25 mouse cellular contexts compared by ENCODE assay signal in the genomic region with DNA sequence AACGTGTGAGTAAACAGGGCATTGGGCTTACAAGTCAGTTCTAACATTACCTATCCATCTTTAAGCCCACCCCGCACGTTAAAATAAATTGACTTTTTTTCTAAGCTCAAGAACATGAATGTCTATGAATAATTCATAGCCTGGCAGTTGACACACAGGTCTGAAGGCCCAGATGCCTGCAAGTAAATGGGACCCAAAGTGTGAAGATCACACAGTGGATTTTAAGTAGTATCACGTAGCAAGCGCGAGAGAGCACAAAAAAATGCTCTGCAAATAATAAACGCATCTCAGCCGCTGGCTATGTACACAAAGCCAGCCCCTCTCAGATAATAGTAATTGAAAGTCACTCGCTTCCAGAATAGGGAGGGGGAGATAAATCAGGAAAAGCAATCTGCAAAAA.
DNase-seq lines count a peak whose midpoint lies in the region; ATAC-seq and TF ChIP-seq lines count a peak whose summit lies in the region.
"Had no signal": no experiment of that assay in that cellular context is flagged by ENCODE, and none has a peak within 500 bp of the region (broad histone marks: within the 10 kb centered on the region; RNA-seq: fewer than 3 reads in every experiment).

No protein-coding gene starts in this region.

- intact Hi-C loops in heart, postnatal 14 days (cut with DNase I) = loop anchor here (5.0 kb wide), 3 partner anchors 217 to 782 kb away; partner anchors contain the start of gene Fut8
- intact Hi-C loops in gastrocnemius, adult 2 months (cut with DNase I) = loop anchor here (10.0 kb wide), 2 partner anchors 219 to 779 kb away; no protein-coding TSS in a partner anchor

- no peak overlapping the region for H3K9ac ChIP-seq in forebrain, embryonic 12.5 days
- H3K9ac ChIP-seq in forebrain, embryonic 16.5 days (replicated peaks; ENCODE audit: low read depth, low read length) = no peak overlapping the region
- H3K9ac ChIP-seq in midbrain, embryonic 11.5 days (ENCODE audit: low read length) = no peak overlapping the region
- H3K9ac ChIP-seq: embryonic facial prominence, embryonic 12.5 days; embryonic facial prominence, embryonic 15.5 days; forebrain, postnatal 0 days; hindbrain, embryonic 12.5 days; intestine, embryonic 15.5 days had no signal

- no peak overlapping the region for H3K4me3 ChIP-seq in forebrain, embryonic 12.5 days (replicated peaks)
- H3K4me3 ChIP-seq in forebrain, embryonic 16.5 days (replicated peaks; ENCODE audit: low read length) = no peak overlapping the region
- no peak overlapping the region for H3K4me3 ChIP-seq in midbrain, embryonic 11.5 days (ENCODE audit: low read depth, low read length)
- no peak overlapping the region for H3K4me3 ChIP-seq in midbrain, embryonic 10.5 days
- no peak overlapping the region for H3K4me3 ChIP-seq in gastrocnemius, adult 2 months
- H3K4me3 ChIP-seq: embryonic facial prominence, embryonic 12.5 days; embryonic facial prominence, embryonic 15.5 days; heart, adult 2 months; hindbrain, embryonic 12.5 days; intestine, embryonic 15.5 days had no signal

- H3K36me3 ChIP-seq in forebrain, embryonic 12.5 days (replicated peaks) = no peaks in the 10 kb centered on the region
- H3K36me3 ChIP-seq in forebrain, embryonic 16.5 days (ENCODE audit: control insufficient read depth, insufficient read depth) = no peaks in the 10 kb centered on the region
- H3K36me3 ChIP-seq in midbrain, embryonic 11.5 days (ENCODE audit: control insufficient read depth, insufficient read depth, low read length) = no peaks in the 10 kb centered on the region
- no peaks in the 10 kb centered on the region for H3K36me3 ChIP-seq in midbrain, embryonic 10.5 days
- H3K36me3 ChIP-seq: embryonic facial prominence, embryonic 12.5 days; embryonic facial prominence, embryonic 15.5 days; hindbrain, embryonic 12.5 days; intestine, embryonic 15.5 days had no signal

- ATAC-seq in forebrain, embryonic 12.5 days (ENCODE audit: low FRiP score) = 0 out of 2 replicates have a peak, but pooled peaks have one; percentile 27
- ATAC-seq in forebrain, embryonic 16.5 days = no peak
- peak; percentile 33; the same call in 1 of the 2 replicates for ATAC-seq in midbrain, embryonic 11.5 days (ENCODE audit: low FRiP score)
- ATAC-seq: forebrain, postnatal 0 days; hindbrain, embryonic 16.5 days; intestine, embryonic 15.5 days had no signal

- TF ChIP-seq POLR2A in brain, embryonic 14.5 days (IDR thresholded peaks at IDR 0.05; ENCODE audit: borderline replicate concordance, extremely low read depth, insufficient read depth, insufficient read length, poor library complexity, severe bottlenecking) = no peak

- peak; percentile 46 for DNase-seq in heart, adult 11 months
- DNase-seq in heart, postnatal 14 days = no peak
- DNase-seq in midbrain, embryonic 11.5 days (ENCODE audit: low spot score, missing footprints) = peak; percentile 57
- DNase-seq in midbrain, embryonic 10.5 days (ENCODE audit: low spot score) = no peak
- peak; percentile 76 for DNase-seq in brain, embryonic 14.5 days (ENCODE audit: low read depth)
- no peak for DNase-seq in gastrocnemius, adult 2 months
- DNase-seq: adrenal gland, postnatal 10 days; adrenal gland, postnatal 36 days; cerebellum, adult 11 months; cerebellum, adult 2 months; cerebellum, adult 9-11 months; cerebellum, postnatal 25 days; forebrain, postnatal 0 days; gastrocnemius, postnatal 25 days; heart, adult 2 months; heart, postnatal 36 days; kidney, adult 11 months had no signal

- H3K27ac ChIP-seq in forebrain, embryonic 12.5 days = no peak overlapping the region
- no peak overlapping the region for H3K27ac ChIP-seq in forebrain, embryonic 16.5 days (ENCODE audit: low read length)
- no peak overlapping the region for H3K27ac ChIP-seq in midbrain, embryonic 11.5 days (ENCODE audit: low read depth, low read length)
- H3K27ac ChIP-seq in midbrain, embryonic 10.5 days (replicated peaks) = no peak overlapping the region
- H3K27ac ChIP-seq in gastrocnemius, adult 2 months = no peak overlapping the region
- H3K27ac ChIP-seq: embryonic facial prominence, embryonic 12.5 days; embryonic facial prominence, embryonic 15.5 days; heart, adult 2 months; hindbrain, embryonic 12.5 days; intestine, embryonic 15.5 days had no signal

- TF ChIP-seq CTCF in brain, embryonic 14.5 days (IDR thresholded peaks at IDR 0.05; ENCODE audit: borderline replicate concordance, extremely low read depth, insufficient read depth, insufficient read length) = no peak
- TF ChIP-seq CTCF in gastrocnemius, adult 2 months (IDR thresholded peaks at IDR 0.05) = no peak

- H3K4me2 ChIP-seq in forebrain, embryonic 12.5 days = no peak overlapping the region
- H3K4me2 ChIP-seq in forebrain, embryonic 16.5 days (ENCODE audit: low read length) = no peak overlapping the region
- H3K4me2 ChIP-seq in midbrain, embryonic 11.5 days = no peak overlapping the region
- H3K4me2 ChIP-seq: embryonic facial prominence, embryonic 12.5 days; embryonic facial prominence, embryonic 15.5 days; heart, embryonic 11.5 days; hindbrain, embryonic 12.5 days; intestine, embryonic 15.5 days had no signal

- WGBS in forebrain, embryonic 12.5 days = 57% methylated on average over 9 of the region's 9 CpGs
- 41% methylated on average over 9 of the region's 9 CpGs for WGBS in forebrain, embryonic 16.5 days
- WGBS in midbrain, embryonic 11.5 days = 64% methylated on average over 9 of the region's 9 CpGs
- 71% methylated on average over 9 of the region's 9 CpGs for WGBS in midbrain, embryonic 10.5 days

- H3K9me3 ChIP-seq in forebrain, embryonic 12.5 days = no peaks in the 10 kb centered on the region
- H3K9me3 ChIP-seq in forebrain, embryonic 16.5 days (ENCODE audit: control insufficient read depth, low read length) = no peaks in the 10 kb centered on the region
- no peaks in the 10 kb centered on the region for H3K9me3 ChIP-seq in midbrain, embryonic 11.5 days (ENCODE audit: control insufficient read depth, low read length)
- H3K9me3 ChIP-seq in midbrain, embryonic 10.5 days (replicated peaks) = no peaks in the 10 kb centered on the region
- H3K9me3 ChIP-seq: embryonic facial prominence, embryonic 12.5 days; embryonic facial prominence, embryonic 15.5 days; hindbrain, embryonic 12.5 days; intestine, embryonic 15.5 days had no signal

- peaks cover 16% of the 10 kb centered on the region for H3K4me1 ChIP-seq in forebrain, embryonic 12.5 days
- no peaks in the 10 kb centered on the region for H3K4me1 ChIP-seq in forebrain, embryonic 16.5 days (replicated peaks; ENCODE audit: control insufficient read depth, insufficient read depth, low read length)
- peaks cover 11% of the 10 kb centered on the region for H3K4me1 ChIP-seq in midbrain, embryonic 11.5 days (ENCODE audit: control insufficient read depth, insufficient read depth, low read length)
- H3K4me1 ChIP-seq in midbrain, embryonic 10.5 days = peaks cover 44% of the 10 kb centered on the region
- H3K4me1 ChIP-seq: embryonic facial prominence, embryonic 12.5 days; embryonic facial prominence, embryonic 15.5 days; intestine, embryonic 15.5 days had no signal

- 0 out of 2 replicates have a peak, but pooled peaks cover 9% of the 10 kb centered on the region for H3K27me3 ChIP-seq in forebrain, embryonic 12.5 days
- no peaks in the 10 kb centered on the region for H3K27me3 ChIP-seq in forebrain, embryonic 16.5 days (replicated peaks; ENCODE audit: control insufficient read depth, insufficient read depth, low read length)
- no peaks in the 10 kb centered on the region for H3K27me3 ChIP-seq in midbrain, embryonic 11.5 days (ENCODE audit: control insufficient read depth, insufficient read depth, low read length)
- H3K27me3 ChIP-seq in midbrain, embryonic 10.5 days (ENCODE audit: low read depth, poor library complexity, severe bottlenecking) = peaks cover 19% of the 10 kb centered on the region; the same call in 1 of the 2 replicates
- H3K27me3 ChIP-seq: embryonic facial prominence, embryonic 12.5 days; embryonic facial prominence, embryonic 15.5 days; hindbrain, embryonic 12.5 days; intestine, embryonic 15.5 days had no signal

Comparison
In these comparisons a context has a peak if more than half of its experiments do, and no peak if none do; other contexts are left out.
1. DNase-seq: peak in heart, adult 11 months (single experiment), midbrain, embryonic 11.5 days (single experiment) and brain, embryonic 14.5 days (single experiment); none in heart, postnatal 14 days (0 of 2), midbrain, embryonic 10.5 days (single experiment) and gastrocnemius, adult 2 months (single experiment).